Mouse (Mus musculus) cortical plate, adult 2 months (tissue): ENCODE data around the gene Cpne4.

Source experiments
- CTCF ChIP-seq: fragments of 200-500 bp; IDR thresholded peaks from 2 replicates; pipeline ENCODE4 v1.5.1; 2011; ENCODE audit warnings: mild to moderate bottlenecking, control low read depth, low read length; ENCODE audit not compliant: insufficient read depth; ENCODE audit errors: extremely low read depth
- POLR2A ChIP-seq: fragments of 200-500 bp; IDR thresholded peaks from 2 replicates; pipeline ENCODE4 v1.6.1; 2011; ENCODE audit warnings: mild to moderate bottlenecking, low read length, control low read depth; ENCODE audit not compliant: insufficient read depth; ENCODE audit errors: extremely low read depth

DNA sequence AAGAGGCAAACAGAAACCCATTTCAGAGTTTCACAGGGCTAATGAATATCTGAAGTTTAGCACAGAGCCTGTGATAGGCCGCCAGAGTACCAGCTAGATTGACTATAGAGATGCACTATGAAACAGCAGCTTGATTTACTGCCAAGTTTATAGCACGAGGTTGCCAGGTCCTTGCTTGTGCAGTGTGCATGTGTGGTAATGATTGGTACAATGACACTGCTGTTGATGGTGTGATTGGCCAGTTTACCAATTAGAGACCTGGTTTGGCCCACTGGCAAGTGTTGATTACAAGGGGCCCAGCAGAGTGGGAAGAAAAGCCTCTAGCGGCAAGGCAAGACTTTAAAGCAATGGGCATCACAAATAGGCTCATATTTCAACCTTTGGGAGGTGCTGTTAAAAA lies 306.6 kb downstream of the Cpne4 start:
- TF ChIP-seq CTCF, result no peak
- TF ChIP-seq POLR2A, result no peak
